Mouse (Mus musculus) lung, postnatal 0 days (tissue): ENCODE measurements at regions not wholly inside any gene's neighbourhood (a gene's known extent, or its start where the extent isn't known, plus 50 kb on each side); places are given as distances from the start of the nearest gene placed in this dataset.

ENCODE experiments used
- CTCF ChIP-seq: IDR thresholded peaks from 2 replicates; pipeline ENCODE4 v1.5.1; 2016; ENCODE audit warnings: antibody characterized with exemption, mild to moderate bottlenecking
- EP300 ChIP-seq: IDR thresholded peaks from 2 replicates; pipeline ENCODE4 v1.6.1; 2016; ENCODE audit warnings: antibody characterized with exemption, mild to moderate bottlenecking, control low read depth

GRCm38 (mm10) chr9:104407011-104407410 is 69.5 kb upstream of the Acpp start:
- TF ChIP-seq EP300 (no peak), CTCF (no peak)
